Mouse (Mus musculus) cerebellum, adult 9-10 months (tissue): Measurements from ENCODE around the gene Tlx2.
A peak's percentile ranks its signal among the peaks of the same experiment; 100 is the strongest.

Experiments used
- DNase-seq: peaks from one replicate; pipeline ENCODE4 v3.0.0; 2022

The Tlx2 gene

GRCm38 (mm10) chr6:83054074-83054851, 15.8 kb downstream of the Tlx2 start, which contains the start of gene Aup1:
Gene Aup1 (plus strand): TSS chr6:83054521.
- peak; percentile 96 for DNase-seq

- peak; percentile 29 for DNase-seq
These were observed 16.7 kb downstream of the Tlx2 start for GRCm38 (mm10) chr6:83053136-83053960.

GRCm38 (mm10) chr6:83049367-83049766, 20.7 kb downstream of the Tlx2 start:
- no peak for DNase-seq

- no peak for DNase-seq
These were observed 25.4 kb downstream of the Tlx2 start for GRCm38 (mm10) chr6:83044742-83045141.

GRCm38 (mm10) chr6:83043993-83044392, 26.1 kb downstream of the Tlx2 start:
- DNase-seq, result no peak

GRCm38 (mm10) chr6:83043561-83043960, 26.5 kb downstream of the Tlx2 start:
- DNase-seq, result no peak

- no peak for DNase-seq
These were observed 29.5 kb downstream of the Tlx2 start for GRCm38 (mm10) chr6:83040601-83041000.

- peak; percentile 87 for DNase-seq
These were observed 31.5 kb downstream of the Tlx2 start for GRCm38 (mm10) chr6:83038496-83039012.

- DNase-seq, result no peak
These were observed 32.9 kb downstream of the Tlx2 start for GRCm38 (mm10) chr6:83037188-83037587.

- DNase-seq, result no peak
These were observed 35.5 kb downstream of the Tlx2 start for GRCm38 (mm10) chr6:83034463-83035055.

- DNase-seq, result no peak
These were observed 36.6 kb downstream of the Tlx2 start, which contains the start of the genes Dok1 and Loxl3 for GRCm38 (mm10) chr6:83033249-83034185. Gene Dok1 (minus strand): TSS chr6:83033471. Gene Loxl3 (plus strand): TSS chr6:83034173.

GRCm38 (mm10) chr6:83032769-83033191, 37.3 kb downstream of the Tlx2 start:
- DNase-seq, result no peak

- DNase-seq, result no peak
These were observed 38.0 kb downstream of the Tlx2 start for GRCm38 (mm10) chr6:83031921-83032590.

GRCm38 (mm10) chr6:83031111-83031510, 39.0 kb downstream of the Tlx2 start:
- no peak for DNase-seq

- DNase-seq, result no peak
These were observed 40.3 kb downstream of the Tlx2 start for GRCm38 (mm10) chr6:83029777-83030176.

GRCm38 (mm10) chr6:83027706-83028105, 42.4 kb downstream of the Tlx2 start:
- DNase-seq, result no peak

GRCm38 (mm10) chr6:83027293-83027692, 42.8 kb downstream of the Tlx2 start:
- DNase-seq, result no peak

- no peak for DNase-seq
These were observed 44.9 kb downstream of the Tlx2 start for GRCm38 (mm10) chr6:83025221-83025620.

- DNase-seq, result no peak
These were observed 45.7 kb downstream of the Tlx2 start for GRCm38 (mm10) chr6:83024421-83024820.

- DNase-seq, result no peak
These were observed 46.3 kb downstream of the Tlx2 start for GRCm38 (mm10) chr6:83023786-83024185.

- no peak for DNase-seq
These were observed 47.1 kb downstream of the Tlx2 start for GRCm38 (mm10) chr6:83023008-83023407.
